Mouse (Mus musculus) testis, adult 2 months (tissue): ENCODE measurements at regions not wholly inside any gene's neighbourhood (a gene's known extent, or its start where the extent isn't known, plus 50 kb on each side); places are given as distances from the start of the nearest gene placed in this dataset.

Experiments
- CTCF ChIP-seq: fragments of 200-500 bp; IDR thresholded peaks from 2 replicates; pipeline ENCODE4 v1.5.1; 2012; ENCODE audit warnings: low read depth, mild to moderate bottlenecking, inconsistent platforms, low read length, moderate library complexity; ENCODE audit not compliant: control insufficient read depth, insufficient read depth, insufficient replicate concordance
- POLR2A ChIP-seq: fragments of 200-500 bp; IDR thresholded peaks from 2 replicates; pipeline ENCODE4 v1.6.1; 2012; ENCODE audit warnings: low read depth, mild to moderate bottlenecking, inconsistent platforms, low read length, moderate library complexity; ENCODE audit not compliant: control insufficient read depth

DNA sequence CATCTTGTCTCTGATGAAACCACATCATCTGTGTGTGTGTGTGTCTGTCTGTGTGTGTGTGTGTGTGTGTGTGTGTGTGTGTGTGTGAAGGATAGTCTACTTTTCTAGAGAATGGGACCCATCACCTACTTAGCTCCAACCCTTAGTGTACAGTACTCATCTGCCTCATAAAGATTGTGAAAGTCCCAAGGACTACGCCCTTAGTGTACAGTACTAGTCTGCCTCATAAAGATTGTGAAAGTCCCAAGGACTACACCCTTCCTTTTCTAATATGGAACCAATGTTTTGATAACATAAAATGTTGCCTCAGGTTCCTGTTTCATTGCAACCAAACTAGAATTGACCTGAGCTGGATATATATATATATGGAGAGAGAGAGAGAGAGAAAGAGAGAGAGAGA is 323.9 kb upstream of the Rnaseh2b start:
- TF ChIP-seq CTCF: no peak
- TF ChIP-seq POLR2A: no peak
